Mouse (Mus musculus) cerebellum, postnatal 4 days (tissue): ENCODE data around the gene Ada.

ENCODE experiments used
- DNase-seq, 2 experiments: peaks; one replicate each; pipeline ENCODE4 v3.0.0; 2022; ENCODE audit warnings: low spot score in 2 of 2, mixed read lengths in 1 of 2

The Ada gene

DNA sequence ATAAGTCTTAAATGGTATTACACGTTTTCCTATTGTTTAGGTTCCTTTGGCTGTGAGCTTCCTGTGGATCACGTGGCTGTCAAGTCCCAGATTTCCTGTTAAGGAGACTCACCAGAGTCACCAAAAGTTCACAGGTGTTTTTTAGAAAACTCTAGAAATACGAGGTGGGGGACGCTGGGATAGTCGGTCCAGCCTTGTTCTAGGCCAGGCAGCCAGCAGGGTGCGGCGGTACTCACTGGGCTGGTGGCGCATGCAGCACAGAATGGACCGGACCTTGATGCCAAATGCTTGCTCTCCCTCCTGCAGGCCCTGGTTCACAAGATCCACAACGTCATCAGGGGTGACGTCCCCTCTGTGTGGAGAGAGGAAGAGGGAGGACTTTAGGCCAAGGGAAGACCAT lies 18.0 kb downstream of the Ada start:
- DNase-seq = no peak

- DNase-seq = no peak
Observed at GRCm38 (mm10) chr2:163728300-163728699, 21.7 kb downstream of the Ada start.

- no peak for DNase-seq
Observed at GRCm38 (mm10) chr2:163726766-163727393, 23.2 kb downstream of the Ada start.

GRCm38 (mm10) chr2:163722550-163722949 lies 27.5 kb downstream of the Ada start:
- DNase-seq = peak; percentile 57 to 89

DNA sequence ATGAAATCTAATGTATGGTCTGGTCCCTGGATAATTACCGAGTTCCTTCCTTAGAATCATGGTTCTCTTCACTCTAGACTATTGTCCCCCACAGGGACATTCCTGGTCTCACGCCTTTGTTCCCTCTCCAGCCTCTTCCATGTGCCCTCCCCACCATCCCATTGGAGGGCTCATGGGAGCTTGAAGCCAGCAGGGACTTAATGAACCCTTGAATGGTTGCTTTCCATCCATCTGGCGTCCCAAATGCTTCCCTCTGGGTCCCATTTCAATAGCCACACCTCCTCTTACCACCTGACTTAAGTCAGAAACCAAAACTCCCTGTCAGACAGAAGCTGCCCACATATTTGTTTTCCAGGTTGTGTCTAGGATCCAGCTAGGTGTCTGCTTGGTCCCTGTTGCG lies 30.4 kb downstream of the Ada start:
- DNase-seq = peak in 1 of 2 experiments; percentile 21

- peak; percentile 87 to 89 for DNase-seq
Observed at GRCm38 (mm10) chr2:163718951-163719603, 31.0 kb downstream of the Ada start.

DNA sequence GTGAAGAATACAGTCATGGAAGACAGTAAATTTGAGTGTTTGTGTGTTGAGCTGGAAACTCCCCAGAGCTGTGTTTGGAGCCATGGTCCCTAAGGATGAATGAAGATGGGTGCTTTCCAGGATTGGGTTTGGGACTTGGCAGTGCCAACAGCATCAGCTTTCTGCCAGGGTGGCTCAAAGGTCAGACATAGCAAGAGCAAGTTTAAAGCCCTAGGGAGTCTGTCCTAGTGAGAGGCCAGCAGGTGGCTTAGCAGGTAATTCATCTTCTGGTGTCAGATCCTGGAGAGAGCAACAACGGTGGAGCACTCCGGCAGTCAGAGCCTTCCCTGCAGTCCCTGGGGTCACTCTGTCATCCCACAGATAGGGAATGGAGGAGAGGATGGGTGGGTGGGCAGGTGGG lies 31.5 kb downstream of the Ada start:
- no peak for DNase-seq

DNA sequence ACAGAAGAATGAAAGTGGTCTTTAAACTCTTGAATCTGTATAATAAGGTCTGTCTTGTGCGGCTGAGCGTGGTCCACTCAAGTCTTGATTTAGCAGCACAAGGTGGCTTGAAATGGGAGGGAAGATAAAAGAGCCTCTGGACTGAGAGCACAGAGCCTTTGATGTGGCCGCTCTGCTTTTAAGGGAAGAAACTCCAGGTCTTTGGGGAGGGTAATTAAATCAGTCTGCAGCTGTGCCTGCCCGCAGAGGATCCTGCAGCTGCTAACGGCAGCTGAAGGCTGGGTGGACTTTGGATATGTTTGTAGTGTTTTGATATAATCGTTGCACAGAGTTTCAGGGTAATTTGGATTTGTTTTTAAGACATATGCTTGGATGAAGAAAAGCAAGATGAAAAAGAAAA lies 33.2 kb downstream of the Ada start:
- no peak for DNase-seq

DNA sequence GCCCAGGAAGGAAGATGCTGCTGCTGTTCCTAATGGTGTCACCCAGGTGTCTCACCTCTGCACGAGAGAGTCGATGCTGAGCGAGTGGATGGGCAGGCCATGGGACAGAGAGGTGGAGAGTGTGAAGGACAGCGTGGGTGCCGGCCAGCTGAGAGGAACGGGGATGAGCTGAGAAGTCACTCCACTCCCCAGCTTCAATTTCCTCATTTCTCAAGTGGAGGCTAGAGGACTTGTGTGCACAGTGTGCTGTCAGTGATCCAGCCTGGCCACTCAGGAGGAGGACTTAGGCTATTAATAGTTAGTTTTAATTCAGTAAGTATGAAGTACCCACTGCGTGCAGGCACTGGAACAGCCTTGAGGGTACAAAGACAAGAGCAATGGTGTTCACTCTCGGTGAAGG lies 33.6 kb downstream of the Ada start:
- no peak for DNase-seq

DNA sequence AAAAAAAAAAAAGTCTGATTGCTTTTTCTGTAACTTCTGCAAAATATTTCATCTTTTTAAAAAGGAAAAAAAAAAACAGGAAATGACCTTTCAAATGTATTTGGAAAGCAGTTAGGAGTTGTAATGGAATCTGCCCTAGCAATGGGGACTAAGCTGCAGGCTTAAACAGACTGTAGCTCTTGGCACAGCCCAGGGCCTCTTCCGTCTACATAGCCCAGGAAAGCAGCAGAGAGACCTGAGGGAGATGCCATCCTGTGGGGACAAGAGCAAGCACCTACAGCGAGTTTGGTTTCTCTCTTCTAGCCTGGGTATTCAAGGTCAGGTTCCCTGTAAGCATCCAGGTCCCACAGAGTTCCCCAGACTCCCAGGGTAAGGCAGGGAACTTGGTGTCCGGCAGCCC lies 36.7 kb downstream of the Ada start:
- no peak for DNase-seq

- no peak for DNase-seq
Observed at GRCm38 (mm10) chr2:163712874-163713273, 37.2 kb downstream of the Ada start.

DNA sequence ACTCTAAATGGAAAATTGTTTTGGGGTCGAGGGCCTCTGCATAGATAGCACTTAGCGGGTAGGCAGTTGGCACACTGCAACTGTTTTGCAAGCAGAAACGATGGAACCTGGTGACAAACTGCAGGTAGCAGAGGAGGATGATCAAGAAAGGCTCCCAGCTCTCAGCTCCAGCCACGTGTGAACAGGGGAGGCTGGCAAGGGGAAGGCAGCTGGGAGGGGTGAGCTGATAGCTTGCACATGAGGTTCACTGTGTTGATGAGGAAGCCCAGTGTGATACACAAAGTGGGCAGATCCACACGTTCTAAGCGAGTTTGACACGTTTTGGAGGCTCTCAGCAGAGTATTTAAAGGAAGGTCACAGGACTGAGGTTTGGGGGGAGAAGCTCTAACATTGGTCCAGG lies 37.6 kb downstream of the Ada start:
- DNase-seq = no peak

- DNase-seq = no peak
Observed at GRCm38 (mm10) chr2:163711368-163711868, 38.6 kb downstream of the Ada start.

DNA sequence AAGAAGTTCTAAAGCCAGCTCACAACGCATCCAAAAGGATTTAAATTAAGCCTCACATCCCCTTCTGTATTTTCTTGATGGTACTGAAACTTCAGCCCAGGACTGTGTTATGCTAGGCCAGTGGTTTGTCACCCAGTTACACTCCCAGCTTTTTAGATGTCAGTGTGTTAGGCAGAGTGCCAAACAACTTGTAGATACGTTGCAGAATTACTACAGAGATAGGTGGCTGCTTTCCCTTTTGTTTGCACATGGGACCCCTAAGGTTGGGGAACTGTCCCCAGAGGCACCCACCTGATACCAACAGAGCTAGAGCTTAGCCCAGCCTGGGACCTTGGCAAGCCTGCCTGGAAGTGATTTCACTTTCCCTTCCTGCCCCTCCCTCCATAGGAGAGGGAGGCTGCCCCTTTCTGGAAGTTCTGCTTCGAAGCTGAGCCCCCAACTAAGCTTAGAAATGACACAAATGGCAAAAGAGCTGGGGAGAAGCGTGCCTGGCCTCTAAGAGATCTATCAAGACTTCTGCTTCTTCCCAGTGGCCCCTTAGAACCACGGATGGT lies 39.4 kb downstream of the Ada start:
- no peak for DNase-seq

GRCm38 (mm10) chr2:163710000-163710399 lies 40.0 kb downstream of the Ada start:
- DNase-seq = no peak

- no peak for DNase-seq
Observed at GRCm38 (mm10) chr2:163708763-163709250, 41.2 kb downstream of the Ada start.

DNA sequence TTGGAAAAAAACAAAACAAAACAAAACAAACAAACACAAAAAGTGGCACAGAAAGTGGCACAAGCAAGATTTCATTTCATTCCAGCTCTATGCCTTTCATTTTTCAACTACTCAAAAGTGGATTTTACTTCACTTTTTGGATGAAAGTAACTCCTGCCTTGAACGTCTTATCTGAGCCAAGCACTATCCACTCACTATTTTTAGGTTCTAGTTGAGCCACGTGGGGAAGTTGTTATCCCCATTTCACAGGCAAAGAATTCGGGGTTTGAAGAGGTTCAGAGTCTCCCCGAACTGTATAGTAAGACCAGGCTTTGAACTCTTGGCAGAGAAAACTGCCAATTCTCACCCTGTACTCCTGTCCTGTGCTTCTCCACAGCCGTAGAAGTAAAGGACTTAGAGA lies 41.7 kb downstream of the Ada start:
- DNase-seq = no peak

- DNase-seq = no peak
Observed at GRCm38 (mm10) chr2:163703599-163704260, 46.3 kb downstream of the Ada start.

DNA sequence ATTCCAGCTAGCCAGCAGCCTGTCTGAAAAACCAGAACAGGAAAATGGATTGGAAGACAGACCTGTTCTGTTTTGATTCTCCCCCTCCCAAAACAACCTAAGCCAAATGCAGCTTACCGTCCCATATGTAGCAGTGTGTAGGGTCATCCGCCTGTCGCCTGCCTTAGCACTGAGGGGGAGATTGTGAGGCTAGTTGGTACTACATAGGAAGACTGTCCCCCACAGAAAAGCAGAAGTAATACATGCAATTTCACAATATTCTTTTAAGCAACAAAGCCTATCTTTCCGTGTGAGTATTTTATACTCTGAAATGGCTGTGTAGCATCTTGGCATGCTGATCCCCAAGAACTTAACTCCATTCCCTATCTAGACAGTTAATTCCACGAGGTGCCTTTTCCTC lies 47.1 kb downstream of the Ada start:
- no peak for DNase-seq

DNA sequence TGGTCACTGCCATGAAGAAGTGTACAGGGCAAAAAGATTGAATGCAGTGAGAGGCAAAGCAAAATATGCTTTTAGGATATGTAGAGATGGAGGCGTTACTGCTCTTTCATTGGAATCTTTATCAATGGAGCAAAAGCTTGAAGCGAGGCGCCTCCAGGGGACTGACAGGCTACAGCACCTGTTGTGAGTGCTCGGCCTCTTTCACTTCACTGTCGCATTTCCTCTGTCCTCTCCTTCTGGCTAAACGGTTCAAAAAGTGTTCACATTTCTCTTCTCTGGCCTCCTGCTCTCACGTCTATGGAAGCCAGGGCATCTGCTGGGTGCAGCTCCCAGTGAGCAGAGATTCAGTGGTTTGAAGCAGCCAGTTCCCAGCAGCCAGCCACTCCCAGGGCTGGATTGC lies 47.6 kb downstream of the Ada start:
- no peak for DNase-seq

- DNase-seq = no peak
Observed at GRCm38 (mm10) chr2:163699078-163699780, 50.8 kb downstream of the Ada start.
